Mouse (Mus musculus): ENCODE data around the gene Uso1. TPM values are rescaled to one million over a fixed set of nuclear protein-coding genes. Genes with fewer than 3 reads are reported as not detected.

Uso1 gene
- total and polyA plus RNA-seq, 3 experiments: 12.3 to 45.4 (median 39.0) TPM

DNA sequence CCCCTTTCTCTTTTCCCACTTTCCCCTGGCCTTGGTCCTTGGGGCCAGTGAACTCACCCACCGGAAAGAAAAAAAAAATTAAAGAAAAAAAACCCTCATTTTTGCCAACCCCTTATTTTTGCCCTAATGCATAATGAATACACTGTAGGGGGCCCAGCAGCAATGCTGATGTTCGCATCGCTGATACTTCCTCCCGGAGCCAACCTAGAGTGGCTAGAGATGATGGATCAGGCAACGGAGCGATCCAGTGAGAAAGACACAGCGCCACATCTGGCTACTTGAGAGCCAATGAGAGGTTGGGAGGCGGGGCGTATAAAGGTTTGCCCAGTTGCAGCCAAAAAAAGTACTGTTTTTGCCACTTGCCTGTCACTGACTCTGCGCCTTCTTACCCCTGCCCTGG is 91.0 kb downstream of the Uso1 start:
- Histone ChIP-seq H3K27me3 (ENCODE audit: control insufficient read depth, insufficient read depth, low read length) (no peaks in the 10 kb centered on the region; the same call in 1 of the 2 replicates), H3K79me2 (replicated peaks; ENCODE audit: control insufficient read depth, insufficient read depth, low read length) (no peaks in the 10 kb centered on the region), H3K4me1 (ENCODE audit: control insufficient read depth, insufficient read depth, low read length) (no peaks in the 10 kb centered on the region), H3K27ac (no peak overlapping the region), H3K4me3 (no peak overlapping the region), H3K9ac (ENCODE audit: low read depth, low read length) (no peak overlapping the region), H3K36me3 (ENCODE audit: control insufficient read depth, insufficient read depth, low read length) (no peaks in the 10 kb centered on the region)
- no peak for TF ChIP-seq CTCF (IDR thresholded peaks at IDR 0.05)
- TF ChIP-seq POLR2A (IDR thresholded peaks at IDR 0.05; ENCODE audit: insufficient read depth, low read depth, low read length): no peak
- TF ChIP-seq EP300 (IDR thresholded peaks at IDR 0.05; ENCODE audit: insufficient read depth, low read depth, low read length): no peak
- 47% methylated on average over 10 of the region's 10 CpGs for WGBS
- DNase-seq: no peak
- intact Hi-C loops (cut with DNase I): no loop called here

DNA sequence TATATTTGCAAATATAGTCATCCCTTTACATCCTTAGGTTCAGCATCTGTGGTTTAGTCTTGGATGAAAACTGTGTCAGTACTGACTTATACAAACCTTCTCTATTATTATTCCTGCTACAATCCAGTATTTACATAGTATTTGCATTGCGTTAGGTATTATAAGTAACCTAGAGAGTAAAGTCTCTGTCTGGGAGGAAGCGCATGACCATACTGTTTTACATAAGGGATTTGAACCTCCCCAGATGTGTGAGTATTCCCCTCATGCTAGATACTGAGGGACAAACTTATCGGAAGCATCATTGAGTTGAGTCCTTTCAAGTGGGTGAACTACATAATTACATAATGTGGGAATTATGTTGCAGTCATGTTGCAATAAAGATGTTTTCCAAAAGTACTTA is 91.8 kb downstream of the Uso1 start:
- Histone ChIP-seq H3K4me1 (ENCODE audit: control insufficient read depth, insufficient read depth, low read length) (no peaks in the 10 kb centered on the region), H3K4me3 (no peak overlapping the region), H3K27me3 (ENCODE audit: control insufficient read depth, insufficient read depth, low read length) (no peaks in the 10 kb centered on the region; the same call in 1 of the 2 replicates), H3K9ac (ENCODE audit: low read depth, low read length) (no peak overlapping the region), H3K36me3 (ENCODE audit: control insufficient read depth, insufficient read depth, low read length) (no peaks in the 10 kb centered on the region), H3K79me2 (replicated peaks; ENCODE audit: control insufficient read depth, insufficient read depth, low read length) (no peaks in the 10 kb centered on the region), H3K27ac (no peak overlapping the region)
- no peak for DNase-seq
- WGBS: 94% methylated on average over 3 of the region's 3 CpGs
- intact Hi-C loops (cut with DNase I): no loop called here
- TF ChIP-seq POLR2A (IDR thresholded peaks at IDR 0.05; ENCODE audit: insufficient read depth, low read depth, low read length) (no peak), EP300 (IDR thresholded peaks at IDR 0.05; ENCODE audit: insufficient read depth, low read depth, low read length) (no peak), CTCF (IDR thresholded peaks at IDR 0.05) (no peak)

DNA sequence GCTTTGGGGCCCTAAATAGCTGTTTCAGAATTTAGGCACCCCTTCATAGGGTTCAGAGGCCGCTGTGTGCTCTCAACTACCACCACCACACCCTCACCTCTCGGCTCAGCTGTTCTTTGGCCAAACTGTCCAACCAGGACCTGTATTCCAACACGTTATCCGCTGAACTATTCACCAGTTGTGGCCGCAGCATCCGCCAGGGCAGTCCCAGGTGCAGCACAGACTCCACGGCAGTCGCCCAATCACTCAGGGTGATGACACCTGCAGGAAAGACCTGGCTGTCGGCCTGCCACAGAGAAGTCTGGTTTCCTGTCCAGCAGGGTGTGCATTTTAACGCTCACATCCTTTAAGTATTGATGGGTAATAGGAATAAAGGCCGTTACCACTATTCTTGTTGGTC is 92.6 kb downstream of the Uso1 start:
- Histone ChIP-seq H3K9ac (ENCODE audit: low read depth, low read length) (no peak overlapping the region), H3K79me2 (replicated peaks; ENCODE audit: control insufficient read depth, insufficient read depth, low read length) (no peaks in the 10 kb centered on the region), H3K36me3 (ENCODE audit: control insufficient read depth, insufficient read depth, low read length) (no peaks in the 10 kb centered on the region), H3K4me1 (ENCODE audit: control insufficient read depth, insufficient read depth, low read length) (no peaks in the 10 kb centered on the region), H3K27ac (no peak overlapping the region), H3K27me3 (ENCODE audit: control insufficient read depth, insufficient read depth, low read length) (no peaks in the 10 kb centered on the region; the same call in 1 of the 2 replicates), H3K4me3 (no peak overlapping the region)
- TF ChIP-seq POLR2A (IDR thresholded peaks at IDR 0.05; ENCODE audit: insufficient read depth, low read depth, low read length) (no peak), EP300 (IDR thresholded peaks at IDR 0.05; ENCODE audit: insufficient read depth, low read depth, low read length) (no peak), CTCF (IDR thresholded peaks at IDR 0.05) (no peak)
- intact Hi-C loops (cut with DNase I): no loop called here
- 82% methylated on average over 11 of the region's 11 CpGs for whole genome bisulfite sequencing
- DNase-seq: no peak

DNA sequence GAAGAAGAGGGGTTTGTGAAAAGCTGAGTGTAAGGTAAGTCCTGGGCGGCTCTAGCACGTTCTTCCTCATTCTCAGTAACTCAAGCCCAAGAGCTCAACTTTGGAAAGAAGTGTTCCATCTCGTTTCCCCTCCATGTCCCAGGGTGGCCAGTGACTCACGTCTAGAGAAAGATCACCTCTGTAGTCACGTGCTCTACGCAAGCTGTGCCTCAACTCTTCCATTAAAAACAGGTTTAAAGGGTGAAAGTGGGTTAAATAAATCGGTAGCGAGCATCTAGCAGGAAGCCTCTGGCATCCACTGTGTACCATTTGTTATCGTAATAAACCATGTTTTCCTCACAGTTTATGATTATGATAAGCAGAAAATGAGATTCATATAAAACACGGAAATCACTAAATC is 94.1 kb downstream of the Uso1 start:
- Histone ChIP-seq H3K27ac (no peak overlapping the region), H3K9ac (ENCODE audit: low read depth, low read length) (no peak overlapping the region), H3K79me2 (replicated peaks; ENCODE audit: control insufficient read depth, insufficient read depth, low read length) (no peaks in the 10 kb centered on the region), H3K4me3 (no peak overlapping the region), H3K27me3 (ENCODE audit: control insufficient read depth, insufficient read depth, low read length) (no peaks in the 10 kb centered on the region; the same call in 1 of the 2 replicates), H3K36me3 (ENCODE audit: control insufficient read depth, insufficient read depth, low read length) (no peaks in the 10 kb centered on the region), H3K4me1 (ENCODE audit: control insufficient read depth, insufficient read depth, low read length) (no peaks in the 10 kb centered on the region)
- TF ChIP-seq EP300 (IDR thresholded peaks at IDR 0.05; ENCODE audit: insufficient read depth, low read depth, low read length) (no peak), CTCF (IDR thresholded peaks at IDR 0.05) (no peak), POLR2A (IDR thresholded peaks at IDR 0.05; ENCODE audit: insufficient read depth, low read depth, low read length) (no peak)
- DNase-seq: no peak
- intact Hi-C loops (cut with DNase I): no loop called here
- 79% methylated on average over 10 of the region's 10 CpGs for WGBS

DNA sequence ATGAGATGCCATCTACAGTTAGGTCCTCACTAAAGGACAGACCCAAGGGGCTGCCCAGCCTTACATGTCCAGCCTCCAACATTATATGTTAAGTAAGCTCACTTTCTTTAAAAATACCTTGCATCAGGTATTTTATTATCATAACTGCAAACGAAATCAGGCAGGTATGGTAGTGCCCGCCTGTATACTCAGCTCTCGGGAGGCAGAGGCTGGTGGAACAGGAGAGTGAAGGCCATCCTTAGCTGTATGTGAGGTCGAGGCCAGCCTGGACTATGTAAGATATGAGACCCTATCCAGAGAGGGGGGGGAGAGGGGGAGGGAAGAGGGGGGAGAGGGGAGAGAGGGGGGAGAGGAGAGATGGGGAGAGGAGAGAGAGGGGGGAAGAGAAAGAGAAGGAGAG is 95.6 kb downstream of the Uso1 start:
- H3K4me3 ChIP-seq: no peak overlapping the region
- H3K36me3 ChIP-seq (ENCODE audit: control insufficient read depth, insufficient read depth, low read length): no peaks in the 10 kb centered on the region
- H3K9ac ChIP-seq (ENCODE audit: low read depth, low read length): no peak overlapping the region
- H3K27me3 ChIP-seq (ENCODE audit: control insufficient read depth, insufficient read depth, low read length): no peaks in the 10 kb centered on the region; the same call in 1 of the 2 replicates
- H3K79me2 ChIP-seq (replicated peaks; ENCODE audit: control insufficient read depth, insufficient read depth, low read length): no peaks in the 10 kb centered on the region
- H3K27ac ChIP-seq: no peak overlapping the region
- H3K4me1 ChIP-seq (ENCODE audit: control insufficient read depth, insufficient read depth, low read length): no peaks in the 10 kb centered on the region
- TF ChIP-seq CTCF (IDR thresholded peaks at IDR 0.05): no peak
- TF ChIP-seq EP300 (IDR thresholded peaks at IDR 0.05; ENCODE audit: insufficient read depth, low read depth, low read length): no peak
- TF ChIP-seq POLR2A (IDR thresholded peaks at IDR 0.05; ENCODE audit: insufficient read depth, low read depth, low read length): no peak
- 77% methylated on average over 4 of the region's 4 CpGs for WGBS
- no peak for DNase-seq
- intact Hi-C loops (cut with DNase I): no loop called here

DNA sequence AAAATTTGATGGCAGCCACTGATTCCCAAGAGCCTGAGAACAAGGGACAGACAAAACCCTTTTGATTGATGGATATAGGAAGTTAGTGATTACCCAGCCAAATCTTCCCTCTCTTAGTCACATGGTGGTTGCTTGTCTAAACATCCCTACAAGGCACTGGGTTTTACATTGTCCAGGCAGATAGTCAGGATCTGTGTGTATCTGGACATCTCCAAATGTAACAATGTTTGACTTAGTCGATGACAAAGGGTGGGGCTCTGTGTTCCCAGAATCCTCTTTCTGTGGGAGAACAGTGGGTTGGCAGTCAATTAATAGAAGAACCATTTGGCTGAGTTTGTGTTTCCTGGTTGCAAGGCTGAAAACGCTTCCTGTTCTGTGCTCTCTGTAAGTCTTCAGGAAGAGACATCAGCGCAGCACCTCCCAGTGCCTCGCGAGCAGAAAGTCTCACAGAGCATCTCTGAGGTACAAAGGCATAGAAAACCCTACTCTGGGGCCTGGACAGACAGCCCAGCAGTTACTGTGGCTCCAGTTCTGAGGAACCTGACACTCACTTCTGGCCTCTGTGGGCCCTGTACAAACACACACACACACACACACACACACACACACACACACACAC is 97.3 kb downstream of the Uso1 start:
- H3K9ac ChIP-seq (ENCODE audit: low read depth, low read length): no peak overlapping the region
- no peaks in the 10 kb centered on the region for H3K4me1 ChIP-seq (ENCODE audit: control insufficient read depth, insufficient read depth, low read length)
- H3K4me3 ChIP-seq: no peak overlapping the region
- no peak for TF ChIP-seq POLR2A (IDR thresholded peaks at IDR 0.05; ENCODE audit: insufficient read depth, low read depth, low read length)
- no peak for TF ChIP-seq EP300 (IDR thresholded peaks at IDR 0.05; ENCODE audit: insufficient read depth, low read depth, low read length)
- TF ChIP-seq CTCF (IDR thresholded peaks at IDR 0.05): no peak
- H3K27ac ChIP-seq: no peak overlapping the region
- no peak for DNase-seq
- 19% methylated on average over 5 of the region's 5 CpGs for WGBS
- intact Hi-C loops (cut with DNase I): no loop called here
- H3K79me2 ChIP-seq (replicated peaks; ENCODE audit: control insufficient read depth, insufficient read depth, low read length): no peaks in the 10 kb centered on the region
- no peaks in the 10 kb centered on the region for H3K36me3 ChIP-seq (ENCODE audit: control insufficient read depth, insufficient read depth, low read length)
- H3K27me3 ChIP-seq (ENCODE audit: control insufficient read depth, insufficient read depth, low read length): no peaks in the 10 kb centered on the region; the same call in 1 of the 2 replicates

Measured in heart, adult 2 months (tissue).